In the genomic region with DNA sequence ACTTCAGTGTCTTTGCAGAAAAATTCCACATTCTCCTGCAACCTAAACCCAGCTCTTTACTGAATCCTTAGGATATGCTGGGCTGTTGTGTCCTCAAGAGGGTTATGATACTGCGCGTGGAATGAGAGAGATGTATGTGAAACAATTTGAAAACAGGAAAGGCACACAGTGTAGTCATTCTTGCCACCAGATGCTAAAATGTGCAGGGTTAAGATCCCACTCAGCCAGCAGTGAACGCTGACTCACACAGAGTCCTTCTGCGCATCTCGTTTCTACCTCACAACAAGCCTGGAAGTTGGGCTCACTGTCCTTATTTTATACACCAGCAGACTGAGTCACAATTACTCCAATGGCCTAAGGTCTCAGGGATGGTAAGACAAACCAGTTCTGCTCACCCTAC, we compare ENCODE assay signal across 19 mouse cellular contexts. TPM values are rescaled to one million over a fixed set of nuclear protein-coding genes. Genes with fewer than 3 reads are reported as not detected.
DNase-seq lines count a peak whose midpoint lies in the region; ATAC-seq and TF ChIP-seq lines count a peak whose summit lies in the region.
"Had no signal": no experiment of that assay in that cellular context is flagged by ENCODE, and none has a peak within 500 bp of the region (broad histone marks: within the 10 kb centered on the region; RNA-seq: fewer than 3 reads in every experiment).

No protein-coding gene starts in this region.

- 94% methylated on average over 5 of the region's 5 CpGs for WGBS in forebrain, embryonic 10.5 days
- WGBS in forebrain, embryonic 14.5 days: 85% methylated on average over 5 of the region's 5 CpGs

- H3K36me3 ChIP-seq in forebrain, embryonic 10.5 days (replicated peaks): no peaks in the 10 kb centered on the region
- no peaks in the 10 kb centered on the region for H3K36me3 ChIP-seq in forebrain, embryonic 14.5 days (ENCODE audit: control insufficient read depth, insufficient read depth, low read length)
- H3K36me3 ChIP-seq: forebrain, embryonic 15.5 days; heart, embryonic 10.5 days; intestine, embryonic 15.5 days had no signal

- no peak overlapping the region for H3K4me2 ChIP-seq in forebrain, embryonic 14.5 days (ENCODE audit: low read length)
- H3K4me2 ChIP-seq: forebrain, embryonic 15.5 days; intestine, embryonic 15.5 days had no signal

- H3K4me3 ChIP-seq in forebrain, embryonic 10.5 days: no peak overlapping the region
- no peak overlapping the region for H3K4me3 ChIP-seq in forebrain, embryonic 14.5 days (ENCODE audit: low read depth, low read length)
- H3K4me3 ChIP-seq in left cerebral cortex, adult 2 months: no peak overlapping the region
- H3K4me3 ChIP-seq: forebrain, embryonic 15.5 days; heart, embryonic 10.5 days; intestine, embryonic 15.5 days had no signal

- DNase-seq in forebrain, embryonic 10.5 days (ENCODE audit: extremely low spot score, low spot score): no peak
- DNase-seq in forebrain, embryonic 14.5 days (ENCODE audit: low spot score): no peak
- DNase-seq in left cerebral cortex, postnatal 25 days (ENCODE audit: low spot score in 2 of 2): peak; percentile 7 to 44
- DNase-seq in left cerebral cortex, adult 2 months (ENCODE audit: extremely low spot score in 1 of 2, low spot score in 2 of 2): no peak
- peak; percentile 49 for DNase-seq in 3T3-L1 (ENCODE audit: low read depth, low spot score)
- peak; percentile 76 for DNase-seq in brain, adult 2 months (ENCODE audit: low read depth, low spot score)
- DNase-seq in adrenal gland, adult 2 months: no peak
- DNase-seq: adrenal gland, postnatal 14 days; cerebellum, adult 8-10 months; cerebellum, postnatal 25 days; gastrocnemius, postnatal 36 days; heart, adult 18-20 months; heart, postnatal 10 days; kidney, adult 18-20 months had no signal

- H3K9me3 ChIP-seq in forebrain, embryonic 10.5 days: no peaks in the 10 kb centered on the region
- H3K9me3 ChIP-seq in forebrain, embryonic 14.5 days (replicated peaks; ENCODE audit: control insufficient read depth, low read length): no peaks in the 10 kb centered on the region
- H3K9me3 ChIP-seq: forebrain, embryonic 15.5 days; heart, embryonic 10.5 days; intestine, embryonic 15.5 days had no signal

- H3K4me1 ChIP-seq in forebrain, embryonic 10.5 days: peaks cover 25% of the 10 kb centered on the region
- peaks cover 10% of the 10 kb centered on the region; the same call in 1 of the 2 replicates for H3K4me1 ChIP-seq in forebrain, embryonic 14.5 days (ENCODE audit: control insufficient read depth, insufficient read depth, low read length)
- H3K4me1 ChIP-seq: intestine, embryonic 15.5 days had no signal

- no peak for ATAC-seq in forebrain, embryonic 14.5 days
- no peak for ATAC-seq in inflammation-experienced regulatory T-cells, adult 6 months
- ATAC-seq: forebrain, embryonic 15.5 days; hindbrain, postnatal 0 days; intestine, embryonic 15.5 days had no signal

- TF ChIP-seq CTCF in left cerebral cortex, adult 2 months (IDR thresholded peaks at IDR 0.05): no peak

- intact Hi-C loops in left cerebral cortex, postnatal 25 days (cut with DNase I): loop anchor here (2.0 to 10.0 kb wide), 3 partner anchors 200 to 983 kb away; partner anchors contain the start of gene Fut8
- intact Hi-C loops in left cerebral cortex, adult 2 months (cut with DNase I): loop anchor here (5.0 to 10.0 kb wide), 2 partner anchors 75 to 973 kb away; no protein-coding TSS in a partner anchor

- no peak overlapping the region for H3K9ac ChIP-seq in forebrain, embryonic 14.5 days (ENCODE audit: low read length)
- H3K9ac ChIP-seq: forebrain, embryonic 15.5 days; intestine, embryonic 15.5 days had no signal

- H3K27me3 ChIP-seq in forebrain, embryonic 10.5 days (ENCODE audit: poor library complexity, severe bottlenecking): peaks cover 52% of the 10 kb centered on the region
- no peaks in the 10 kb centered on the region for H3K27me3 ChIP-seq in forebrain, embryonic 14.5 days (replicated peaks; ENCODE audit: control insufficient read depth, insufficient read depth, low read length)
- H3K27me3 ChIP-seq: forebrain, embryonic 15.5 days had no signal

- peak overlapping the region; percentile 66; the same call in 1 of the 2 replicates for H3K27ac ChIP-seq in forebrain, embryonic 10.5 days
- no peak overlapping the region for H3K27ac ChIP-seq in forebrain, embryonic 14.5 days (ENCODE audit: low read depth, low read length)
- H3K27ac ChIP-seq in left cerebral cortex, adult 2 months: no peak overlapping the region
- H3K27ac ChIP-seq: forebrain, embryonic 15.5 days; heart, embryonic 10.5 days; intestine, embryonic 15.5 days had no signal

RNA-seq across cellular contexts. Expression of gene Max, which starts 59.9 kb away (rescaled TPM):
- polyA plus RNA-seq in forebrain, embryonic 10.5 days (2016; fragmentation: Nextera tagmentation; extraction: Ambion mirVana): 12.0 and 13.5 TPM in 2 replicates
- polyA plus RNA-seq in forebrain, embryonic 14.5 days (2014; fragmentation: Nextera tagmentation; extraction: Ambion mirVana): 105 and 109 TPM in 2 replicates
- total RNA-seq in left cerebral cortex, postnatal 25 days (2021): 10 to 100 TPM; 73.5 to 74.7 TPM
- total RNA-seq in left cerebral cortex, adult 2 months (2021): 10 to 100 TPM; 79.3 to 81.0 TPM
- total RNA-seq in adrenal gland, adult 2 months (2021): 10 to 100 TPM; 59.7 to 80.7 TPM
- 14.5 and 21.1 TPM in 2 replicates for polyA plus RNA-seq in adrenal gland, adult 2 months (2012; rRNA removed)
- polyA plus RNA-seq in inflammation-experienced regulatory T-cells, adult 6 months (2017; shearing (Covaris generic)): 100 to 1,000 TPM in 1 of 3 experiments, 10 to 100 TPM in 2; 39.5 to 114 (median 83.1) TPM

Comparison
In these comparisons a context has a peak if more than half of its experiments do, and no peak if none do; other contexts are left out.
1. DNase-seq: peak in left cerebral cortex, postnatal 25 days (2 of 2), 3T3-L1 (single experiment) and brain, adult 2 months (single experiment); none in forebrain, embryonic 10.5 days (single experiment), forebrain, embryonic 14.5 days (single experiment), left cerebral cortex, adult 2 months (0 of 2) and adrenal gland, adult 2 months (single experiment).